ENCODE assay signal across 26 mouse cellular contexts in genomic region chr10:108336581-108336980, GRCm38 (mm10). TPM values are rescaled to one million over a fixed set of nuclear protein-coding genes. Genes with fewer than 3 reads are reported as not detected.
DNase-seq lines count a peak whose midpoint lies in the region; ATAC-seq and TF ChIP-seq lines count a peak whose summit lies in the region.
"Had no signal": no experiment of that assay in that cellular context is flagged by ENCODE, and none has a peak within 500 bp of the region (broad histone marks: within the 10 kb centered on the region; RNA-seq: fewer than 3 reads in every experiment).

No protein-coding gene starts in this region.

- H3K9ac ChIP-seq in intestine, embryonic 14.5 days (ENCODE audit: low read length): no peak overlapping the region
- no peak overlapping the region for H3K9ac ChIP-seq in intestine, embryonic 15.5 days
- H3K9ac ChIP-seq in kidney, postnatal 0 days (ENCODE audit: low read depth, low read length): no peak overlapping the region
- H3K9ac ChIP-seq: hindbrain, embryonic 12.5 days; limb, embryonic 13.5 days; liver, embryonic 12.5 days; midbrain, embryonic 15.5 days had no signal

- DNase-seq in intestine, embryonic 14.5 days (ENCODE audit: low spot score): peak; percentile 49
- DNase-seq in 3134 (ENCODE audit: extremely low read depth, insufficient read length, low spot score): peak; percentile 57
- DNase-seq in fibroblast of lung, adult 2 months (ENCODE audit: low read depth): peak; percentile 84
- DNase-seq in kidney, postnatal 0 days (ENCODE audit: low spot score): peak; percentile 84
- no peak for DNase-seq in urinary bladder, postnatal 36 days (ENCODE audit: low spot score in 2 of 2)
- DNase-seq in frontal cortex, adult 2 months (ENCODE audit: extremely low spot score in 1 of 2, low spot score in 1 of 2): no peak
- no peak for DNase-seq in left cerebral cortex, postnatal 10 days (ENCODE audit: extremely low spot score in 1 of 2, low spot score in 2 of 2)
- DNase-seq: adrenal gland, adult 8-10 months; B cell, adult 2 months; cerebellum, adult 18-20 months; cerebellum, postnatal 14 days; lung, adult 18-20 months; lung, postnatal 4 days had no signal

- H3K27me3 ChIP-seq in intestine, embryonic 14.5 days (replicated peaks; ENCODE audit: control insufficient read depth, insufficient read depth, low read length): no peaks in the 10 kb centered on the region
- no peaks in the 10 kb centered on the region for H3K27me3 ChIP-seq in intestine, embryonic 15.5 days (replicated peaks)
- no peaks in the 10 kb centered on the region for H3K27me3 ChIP-seq in kidney, postnatal 0 days (ENCODE audit: insufficient read depth, low read length)
- H3K27me3 ChIP-seq: CH12.LX had no signal

- 84% methylated on average over 9 of the region's 9 CpGs for WGBS in intestine, embryonic 14.5 days
- 76% methylated on average over 9 of the region's 9 CpGs for WGBS in intestine, embryonic 15.5 days
- WGBS in kidney, postnatal 0 days: 55% methylated on average over 9 of the region's 9 CpGs

- no peak overlapping the region for H3K4me3 ChIP-seq in intestine, embryonic 14.5 days (ENCODE audit: low read depth, low read length)
- H3K4me3 ChIP-seq in intestine, embryonic 15.5 days (replicated peaks): no peak overlapping the region
- no peak overlapping the region for H3K4me3 ChIP-seq in kidney, postnatal 0 days (replicated peaks; ENCODE audit: low read depth, low read length)
- H3K4me3 ChIP-seq: erythroblast, embryonic 14.5 days; hindbrain, embryonic 12.5 days; limb, embryonic 13.5 days; liver, embryonic 12.5 days; midbrain, embryonic 15.5 days had no signal

- no peak overlapping the region for H3K4me2 ChIP-seq in intestine, embryonic 14.5 days (ENCODE audit: low read length)
- no peak overlapping the region for H3K4me2 ChIP-seq in intestine, embryonic 15.5 days (replicated peaks)
- 0 out of 2 replicates have a peak overlapping the region, but pooled peaks have one; percentile 76 for H3K4me2 ChIP-seq in kidney, postnatal 0 days (ENCODE audit: low read length)
- H3K4me2 ChIP-seq: hindbrain, embryonic 12.5 days; limb, embryonic 13.5 days; liver, embryonic 12.5 days; midbrain, embryonic 15.5 days had no signal

- 0 out of 2 replicates have a peak, but pooled peaks have one; percentile 5 for TF ChIP-seq CTCF in kidney, postnatal 0 days (IDR thresholded peaks at IDR 0.05; ENCODE audit: low read depth)

- no peaks in the 10 kb centered on the region for H3K9me3 ChIP-seq in intestine, embryonic 14.5 days (ENCODE audit: control insufficient read depth, low read length)
- no peaks in the 10 kb centered on the region for H3K9me3 ChIP-seq in intestine, embryonic 15.5 days
- H3K9me3 ChIP-seq in kidney, postnatal 0 days (replicated peaks; ENCODE audit: low read length): no peaks in the 10 kb centered on the region
- H3K9me3 ChIP-seq: G1E; hindbrain, embryonic 12.5 days; limb, embryonic 13.5 days; liver, embryonic 12.5 days; midbrain, embryonic 15.5 days had no signal

- peaks cover 5% of the 10 kb centered on the region; the same call in 1 of the 2 replicates for H3K36me3 ChIP-seq in intestine, embryonic 14.5 days (ENCODE audit: control insufficient read depth, insufficient read depth, low read length)
- no peaks in the 10 kb centered on the region for H3K36me3 ChIP-seq in intestine, embryonic 15.5 days
- no peaks in the 10 kb centered on the region for H3K36me3 ChIP-seq in kidney, postnatal 0 days (ENCODE audit: insufficient read depth, low read length)
- H3K36me3 ChIP-seq: hindbrain, embryonic 12.5 days; limb, embryonic 13.5 days; midbrain, embryonic 15.5 days had no signal

- peaks cover 6% of the 10 kb centered on the region for H3K4me1 ChIP-seq in intestine, embryonic 14.5 days (replicated peaks; ENCODE audit: control insufficient read depth, insufficient read depth, low read length)
- 0 out of 2 replicates have a peak, but pooled peaks cover 9% of the 10 kb centered on the region for H3K4me1 ChIP-seq in intestine, embryonic 15.5 days (replicated peaks)
- peaks cover 8% of the 10 kb centered on the region; the same call in 1 of the 2 replicates for H3K4me1 ChIP-seq in kidney, postnatal 0 days (replicated peaks; ENCODE audit: insufficient read depth, low read length)
- H3K4me1 ChIP-seq: limb, embryonic 13.5 days had no signal

- intact Hi-C loops in left cerebral cortex, postnatal 10 days (cut with DNase I): no loop called here

- ATAC-seq in intestine, embryonic 14.5 days (replicated peaks; ENCODE audit: low FRiP score, low TSS enrichment, low read depth): no peak
- no peak for ATAC-seq in intestine, embryonic 15.5 days
- ATAC-seq in kidney, postnatal 0 days (replicated peaks; ENCODE audit: low FRiP score, low read depth): no peak
- ATAC-seq: forebrain, embryonic 14.5 days; inflammation-experienced regulatory T-cells, adult 6 months; liver, embryonic 12.5 days; midbrain, embryonic 15.5 days had no signal

- no peak overlapping the region for H3K27ac ChIP-seq in intestine, embryonic 14.5 days (ENCODE audit: low read depth)
- no peak overlapping the region for H3K27ac ChIP-seq in intestine, embryonic 15.5 days
- peak overlapping the region; percentile 21; the same call in 1 of the 2 replicates for H3K27ac ChIP-seq in kidney, postnatal 0 days
- H3K27ac ChIP-seq: hindbrain, embryonic 12.5 days; limb, embryonic 13.5 days; liver, embryonic 12.5 days; midbrain, embryonic 15.5 days; stomach, postnatal 0 days had no signal

RNA-seq across cellular contexts. Expression of gene Pawr, which starts 4.7 kb away (rescaled TPM):
- 12.9 and 13.3 TPM in 2 replicates for polyA plus RNA-seq in intestine, embryonic 14.5 days (2014; fragmentation: Nextera tagmentation; extraction: Ambion mirVana)
- polyA plus RNA-seq in intestine, embryonic 15.5 days (2015; fragmentation: Nextera tagmentation; extraction: Ambion mirVana): 10.0 and 11.8 TPM in 2 replicates
- 21.0 and 28.5 TPM in 2 replicates for polyA plus RNA-seq in kidney, postnatal 0 days (2015; fragmentation: Nextera tagmentation; extraction: Ambion mirVana)
- 2.8 and 3.9 TPM in 2 replicates for polyA plus RNA-seq in frontal cortex, adult 2 months (2012; rRNA removed)
- total RNA-seq in left cerebral cortex, postnatal 10 days (2021): 1 to 10 TPM; 1.8 to 2.5 TPM
- total RNA-seq: CH12.LX; granulocyte monocyte progenitor cell, adult 5-6 weeks; megakaryocyte-erythroid progenitor cell, adult 5-6 weeks had no signal

Comparison
In these comparisons a context has a peak if more than half of its experiments do, and no peak if none do; other contexts are left out.
1. DNase-seq: peak in intestine, embryonic 14.5 days (single experiment), 3134 (single experiment), fibroblast of lung, adult 2 months (single experiment) and kidney, postnatal 0 days (single experiment); none in urinary bladder, postnatal 36 days (0 of 2), frontal cortex, adult 2 months (0 of 2) and left cerebral cortex, postnatal 10 days (0 of 2).